Mouse (Mus musculus) stomach, postnatal 0 days (tissue): Measurements from ENCODE around the gene Mdga1. TPM values are rescaled to one million over a fixed set of nuclear protein-coding genes. Genes with fewer than 3 reads are reported as not detected.
A peak's percentile ranks its signal among the peaks of the same experiment; 100 is the strongest.

ENCODE experiments used
- ATAC-seq: fragments of 200-750 bp; cut with Nextera tagmentation; 2 replicates; pipeline ENCODE4 v1.8.0; 2017; ENCODE audit not compliant: low FRiP score, low TSS enrichment
- DNase-seq: peaks from one replicate; pipeline ENCODE4 v3.0.0-alpha.2; 2016; ENCODE audit warnings: low spot score
- H3K27ac ChIP-seq: fragments of 300-500 bp; sonication (generic); replicated peaks from 2 replicates; pipeline ENCODE4 v1.5.1; 2014; ENCODE audit warnings: mild to moderate bottlenecking, control low read depth
- H3K27me3 ChIP-seq: fragments of 300-500 bp; sonication (generic); 2 replicates; pipeline ENCODE4 v1.6.1; 2014; ENCODE audit warnings: low read length; ENCODE audit not compliant: control insufficient read depth, insufficient read depth
- H3K36me3 ChIP-seq: fragments of 300-500 bp; sonication (generic); 2 replicates; pipeline ENCODE4 v1.6.1; 2014; ENCODE audit warnings: low read length, mixed read lengths; ENCODE audit not compliant: control insufficient read depth, insufficient read depth
- H3K4me1 ChIP-seq: fragments of 300-500 bp; sonication (generic); replicated peaks from 2 replicates; pipeline ENCODE4 v1.6.1; 2014; ENCODE audit warnings: antibody characterized with exemption; ENCODE audit not compliant: control insufficient read depth, insufficient read depth
- H3K4me2 ChIP-seq: fragments of 300-500 bp; sonication (generic); replicated peaks from 2 replicates; pipeline ENCODE4 v1.6.1; 2014; ENCODE audit warnings: low read depth, mild to moderate bottlenecking, control low read depth, moderate library complexity
- H3K4me3 ChIP-seq: fragments of 300-500 bp; sonication (generic); 2 replicates; pipeline ENCODE4 v1.5.1; 2014; ENCODE audit warnings: low read depth, low read length, control low read depth
- H3K9ac ChIP-seq: fragments of 300-500 bp; sonication (generic); 2 replicates; pipeline ENCODE4 v1.6.1; 2014; ENCODE audit warnings: mild to moderate bottlenecking, low read length, control low read depth, mixed read lengths
- H3K9me3 ChIP-seq: fragments of 300-500 bp; sonication (generic); 2 replicates; pipeline ENCODE4 v1.6.1; 2016; ENCODE audit warnings: low read length; ENCODE audit not compliant: control insufficient read depth
- CTCF ChIP-seq: IDR thresholded peaks from 2 replicates; pipeline ENCODE4 v1.5.1; 2016; ENCODE audit warnings: antibody characterized with exemption, low read depth, mild to moderate bottlenecking, moderate library complexity
- EP300 ChIP-seq: optimal IDR thresholded peaks from 2 replicates; pipeline ENCODE3; 2016; ENCODE audit warnings: antibody characterized with exemption
- WGBS: fragments of 180-500 bp; shearing (Covaris S2); extraction: QIAGEN DNeasy Blood & Tissue Kit; methylation state at CpG from one replicate; pipeline ENCODE4 v1.1.7; 2014; 5-methylcytosine and 5-hydroxymethylcytosine counted together
- polyA plus RNA-seq: library from polyadenylated mRNA; unstranded; fragments of >200 nt; fragmentation: Nextera tagmentation; extraction: Ambion mirVana; gene quantifications from 2 replicates; pipeline ENCODE4 v1.2.1, GENCODE M21; 2015

The Mdga1 gene
- polyA plus RNA-seq, 1 experiment from 2014 or later, result 2.1 TPM

DNA sequence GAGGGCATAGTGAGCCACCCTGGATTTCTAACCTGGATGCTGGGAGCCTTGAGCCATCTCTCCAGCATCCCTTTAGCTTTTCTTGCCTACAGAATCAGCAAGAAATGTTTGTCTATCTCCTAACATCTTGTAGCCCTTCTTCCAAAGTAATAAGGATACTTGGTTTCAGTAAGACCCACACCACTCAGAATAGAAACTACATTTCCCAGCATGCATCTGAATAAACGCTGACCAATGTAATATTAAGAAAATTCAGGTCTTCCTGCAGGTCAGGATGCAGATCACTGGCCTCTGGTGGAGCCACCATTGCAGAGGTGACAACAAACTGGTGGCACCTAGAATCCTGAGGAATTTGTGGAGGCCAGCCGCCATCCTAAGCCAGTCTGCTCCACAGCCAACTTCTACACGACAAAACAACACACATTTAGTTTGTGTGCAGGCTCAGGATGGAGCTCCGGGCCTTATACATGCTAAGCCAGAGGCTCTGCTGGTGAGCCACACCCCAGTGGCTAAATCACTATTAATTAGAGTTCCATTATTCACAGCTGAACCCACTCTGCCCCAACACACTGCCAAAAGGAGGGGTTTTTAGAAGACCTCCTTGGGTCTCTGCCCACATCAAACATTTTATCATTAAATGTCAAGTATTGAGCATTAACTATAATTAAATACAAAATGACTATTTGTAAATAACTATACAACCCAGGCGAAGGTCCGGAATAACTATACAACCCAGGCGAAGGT is 126.3 kb downstream of the Mdga1 start:
- WGBS, result 84% methylated on average over 7 of the region's 7 CpGs
- no peak overlapping the region for H3K4me2 ChIP-seq
- no peak overlapping the region for H3K27ac ChIP-seq
- H3K27me3 ChIP-seq, result no peaks in the 10 kb centered on the region
- H3K36me3 ChIP-seq, result no peaks in the 10 kb centered on the region
- DNase-seq (no peak), ATAC-seq (no peak)
- TF ChIP-seq EP300, result no peak
- no peak for TF ChIP-seq CTCF
- no peak overlapping the region for H3K4me3 ChIP-seq
- no peaks in the 10 kb centered on the region for H3K9me3 ChIP-seq
- H3K9ac ChIP-seq, result no peak overlapping the region
- no peaks in the 10 kb centered on the region; the same call in 1 of the 2 replicates for H3K4me1 ChIP-seq

DNA sequence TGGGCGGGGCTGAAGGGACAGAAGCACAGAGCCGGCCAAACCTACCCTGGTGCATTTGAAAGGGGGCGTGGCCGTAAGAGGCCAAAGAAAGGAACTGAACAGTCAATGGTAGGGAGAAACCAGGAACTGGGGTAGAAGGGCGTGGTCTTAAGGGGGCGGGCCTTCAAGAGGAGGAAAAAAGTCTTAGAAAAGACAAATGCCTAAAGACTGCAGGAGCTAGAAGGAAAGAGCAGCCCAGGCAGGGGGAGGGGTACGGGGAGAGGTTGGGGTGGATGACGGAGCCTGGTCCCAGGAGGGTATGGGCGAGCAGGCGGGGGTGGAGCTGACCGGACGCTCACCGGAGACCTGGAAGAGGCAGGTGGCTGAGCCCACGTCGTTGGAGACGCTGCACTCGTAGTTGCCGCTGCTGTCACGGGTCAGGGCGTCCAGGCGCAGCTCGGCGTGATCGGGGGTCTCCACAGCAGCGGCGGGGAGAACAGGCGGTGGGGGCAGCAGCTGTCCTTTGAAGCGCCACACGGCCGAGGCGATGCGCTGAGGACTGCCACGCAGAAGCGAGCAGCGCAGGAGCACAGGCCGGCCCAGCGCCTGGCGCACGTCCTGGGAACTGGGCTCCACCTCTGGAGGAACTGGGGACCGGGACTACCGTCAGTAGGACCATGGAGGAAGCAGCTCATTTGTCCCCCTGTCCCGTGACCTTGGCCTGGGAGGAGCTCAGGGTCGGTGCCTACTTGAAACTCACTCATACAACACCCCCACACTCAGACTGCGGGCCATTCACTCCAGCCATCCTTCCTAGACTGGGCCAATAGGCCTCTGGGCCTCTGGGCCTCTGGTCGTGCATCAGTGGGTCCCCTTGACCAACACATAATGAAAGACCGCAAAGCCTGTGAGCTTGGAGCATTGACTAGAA is 127.9 kb downstream of the Mdga1 start:
- WGBS, result 8% methylated on average over 46 of the region's 46 CpGs
- H3K36me3 ChIP-seq, result no peaks in the 10 kb centered on the region

DNA sequence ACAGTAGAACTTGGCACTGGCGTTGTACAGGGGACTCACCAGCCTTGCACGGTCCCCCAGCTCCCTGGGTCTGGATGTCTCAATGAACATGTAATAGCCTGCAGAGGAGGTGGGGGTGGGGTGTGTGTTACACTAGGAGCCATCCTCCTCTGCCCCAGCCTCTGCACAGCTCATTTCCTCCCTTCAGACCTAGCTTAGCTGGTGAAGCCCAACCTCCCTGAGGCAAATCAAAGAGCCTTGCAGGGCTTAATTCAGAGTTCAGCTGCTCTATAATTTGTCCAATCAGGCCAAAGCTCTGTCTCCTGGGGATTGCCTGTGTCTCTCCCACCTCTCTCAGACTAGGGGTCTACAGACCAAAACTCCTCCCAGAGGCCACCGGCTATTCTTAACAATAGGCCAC is 131.9 kb downstream of the Mdga1 start:
- no peak for ATAC-seq
- WGBS, result 43% methylated on average over 3 of the region's 3 CpGs

More for the DNA sequence above, 127.9 kb downstream of the Mdga1 start:
- Histone ChIP-seq H3K4me1 (no peaks in the 10 kb centered on the region; the same call in 1 of the 2 replicates), H3K27me3 (no peaks in the 10 kb centered on the region), H3K27ac (0 out of 2 replicates have a peak overlapping the region, but pooled peaks have one; percentile 45), H3K9me3 (no peaks in the 10 kb centered on the region), H3K4me2 (peak overlapping the region; percentile 91), H3K4me3 (peak overlapping the region; percentile 51), H3K9ac (peak overlapping the region; percentile 70)
- TF ChIP-seq CTCF, result no peak
- TF ChIP-seq EP300, result no peak
- peak; percentile 88 for ATAC-seq
- DNase-seq, result peak; percentile 77

DNA sequence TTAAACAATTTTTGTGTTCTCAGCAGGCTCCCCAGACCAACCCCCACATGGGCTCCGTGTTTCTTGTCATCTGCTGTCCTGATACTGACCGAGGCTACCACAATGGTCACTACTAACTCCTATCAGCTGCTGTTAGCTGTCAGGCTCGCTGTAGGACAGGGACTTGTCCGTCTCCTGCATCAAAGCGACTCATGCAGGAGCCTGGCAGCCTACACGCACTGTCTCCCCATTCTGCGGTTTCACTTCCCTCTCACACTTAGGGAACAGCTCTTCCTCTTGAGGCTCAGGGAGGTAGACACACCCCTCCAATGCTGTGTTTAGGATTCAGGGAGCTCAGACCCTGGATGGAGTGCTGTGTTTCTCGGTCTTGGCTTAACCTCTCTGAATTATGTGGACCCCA is 132.4 kb downstream of the Mdga1 start:
- 69% methylated on average over 8 of the region's 8 CpGs for WGBS
- no peak for DNase-seq
- Histone ChIP-seq H3K27me3 (no peaks in the 10 kb centered on the region), H3K4me2 (no peak overlapping the region), H3K36me3 (no peaks in the 10 kb centered on the region; the same call in 1 of the 2 replicates), H3K27ac (no peak overlapping the region), H3K4me1 (no peaks in the 10 kb centered on the region; the same call in 1 of the 2 replicates), H3K9ac (no peak overlapping the region), H3K9me3 (no peaks in the 10 kb centered on the region), H3K4me3 (no peak overlapping the region)
- no peak for TF ChIP-seq CTCF
- TF ChIP-seq EP300, result no peak
- ATAC-seq, result no peak

More for the DNA sequence above, 131.9 kb downstream of the Mdga1 start:
- TF ChIP-seq CTCF, result no peak
- no peak for TF ChIP-seq EP300
- Histone ChIP-seq H3K4me2 (no peak overlapping the region), H3K9me3 (no peaks in the 10 kb centered on the region), H3K4me3 (no peak overlapping the region), H3K4me1 (no peaks in the 10 kb centered on the region; the same call in 1 of the 2 replicates), H3K9ac (no peak overlapping the region), H3K36me3 (no peaks in the 10 kb centered on the region; the same call in 1 of the 2 replicates), H3K27ac (no peak overlapping the region), H3K27me3 (no peaks in the 10 kb centered on the region)
- DNase-seq, result no peak

DNA sequence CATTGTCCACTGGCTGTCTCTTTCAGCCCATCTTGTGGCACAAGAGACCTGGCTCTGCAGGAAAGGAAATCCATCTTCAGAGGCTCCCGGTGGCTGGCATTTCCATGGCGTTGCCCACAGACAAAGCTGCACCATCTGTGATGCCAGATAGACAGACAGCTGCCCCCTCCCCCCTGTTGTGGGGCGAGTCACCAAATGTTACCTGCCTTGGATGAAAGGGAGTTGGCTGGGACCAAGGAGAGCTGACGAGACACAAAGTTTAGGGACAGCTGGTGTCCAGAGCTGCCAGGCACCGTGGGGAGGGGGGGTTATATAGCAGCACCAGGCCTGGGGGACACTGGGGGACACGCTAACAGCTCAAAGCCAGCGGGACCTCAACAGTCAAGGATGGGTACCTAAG is 135.1 kb downstream of the Mdga1 start:
- no peaks in the 10 kb centered on the region for H3K9me3 ChIP-seq
- DNase-seq, result no peak
- no peak overlapping the region for H3K4me2 ChIP-seq
- no peak overlapping the region for H3K4me3 ChIP-seq
- H3K27me3 ChIP-seq, result no peaks in the 10 kb centered on the region
- no peak overlapping the region for H3K9ac ChIP-seq
- H3K27ac ChIP-seq, result no peak overlapping the region
- 79% methylated on average over 7 of the region's 7 CpGs for WGBS
- ATAC-seq, result no peak
- H3K4me1 ChIP-seq, result no peaks in the 10 kb centered on the region
- no peak for TF ChIP-seq CTCF
- no peak for TF ChIP-seq EP300
- H3K36me3 ChIP-seq, result no peaks in the 10 kb centered on the region; the same call in 1 of the 2 replicates
